Mouse (Mus musculus) naive thymus-derived CD4-positive, alpha-beta T cell, adult 5 months (primary cell): Measurements from ENCODE around the gene Mta1. TPM values are rescaled to one million over a fixed set of nuclear protein-coding genes. Genes with fewer than 3 reads are reported as not detected.

Experiments
- polyA plus RNA-seq: library from polyadenylated mRNA; unstranded; fragments of 100-300 nt; shearing (Covaris generic); gene quantifications from one replicate; pipeline ENCODE4 v1.2.1, GENCODE M21; 2017

Gene Mta1
- polyA plus RNA-seq = 47.9 TPM

DNA sequence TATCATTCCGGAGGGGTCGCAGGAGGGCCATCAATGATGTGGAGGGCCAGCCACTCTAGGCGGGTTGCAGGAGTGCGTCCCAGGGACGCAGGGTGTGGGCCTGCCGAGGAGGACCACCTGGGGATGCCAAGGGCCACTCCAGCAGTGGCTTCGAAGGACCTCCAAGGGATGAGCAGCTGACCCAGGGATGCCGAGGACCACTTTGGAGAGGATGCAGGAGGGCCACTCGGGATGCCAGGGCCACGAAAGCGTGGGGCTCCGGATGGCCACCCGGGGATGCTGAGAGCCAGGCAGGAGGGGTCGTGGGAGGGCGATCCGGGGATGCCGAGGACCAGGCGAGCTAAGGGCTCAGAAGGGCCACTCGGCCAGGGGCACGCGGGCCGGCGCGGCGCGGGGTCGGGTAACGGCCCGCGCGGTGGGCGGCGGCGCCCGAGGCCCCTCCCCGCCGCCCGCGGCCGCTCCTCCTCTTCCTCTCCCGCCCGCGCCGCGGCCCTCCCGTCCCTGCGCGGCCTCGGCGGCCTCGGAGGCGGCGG lies at the start of gene Mta1:
TSS of gene Mta1 (plus strand) at position 530 of the 533 bp plus-strand sequence.

DNA sequence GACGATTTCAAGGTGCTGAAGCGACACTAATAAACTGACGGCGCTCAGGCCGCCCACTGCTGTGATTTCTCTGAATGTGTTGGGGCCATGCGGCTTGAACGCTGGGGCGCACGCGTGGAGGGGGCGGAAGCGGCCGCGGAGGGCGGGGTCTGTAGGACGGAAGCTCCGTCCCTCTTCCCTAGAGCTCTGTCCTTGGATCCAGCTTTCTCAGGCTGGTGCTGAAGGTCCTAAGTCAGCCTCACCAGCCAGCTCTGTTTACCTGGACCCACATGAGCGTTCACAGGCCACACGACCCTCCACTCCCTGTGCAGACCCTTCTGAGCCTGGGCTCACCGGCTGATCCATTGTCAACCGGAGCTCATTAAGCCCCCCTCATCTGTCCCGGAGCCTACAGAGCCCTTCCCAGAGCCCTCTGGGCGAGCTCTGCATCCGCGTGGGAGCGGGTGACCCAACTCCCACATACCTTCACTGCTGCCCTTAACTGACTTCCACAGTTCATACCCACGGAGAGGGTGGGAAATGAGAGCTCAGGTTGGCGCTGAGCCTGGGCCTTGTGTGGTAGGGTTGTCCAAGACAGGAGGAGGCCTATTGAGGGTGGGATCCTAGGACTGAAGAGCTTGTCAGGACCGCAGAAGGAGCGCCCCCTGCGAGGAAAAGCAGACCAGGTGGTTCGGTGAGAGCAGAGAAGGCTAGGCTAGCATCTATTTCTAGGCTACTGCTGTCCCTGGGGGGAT lies 23.6 kb upstream of the Mta1 start, which contains the start of gene Tex22:
TSS of gene Tex22 (plus strand) at position 174 of the 734 bp plus-strand sequence.

DNA sequence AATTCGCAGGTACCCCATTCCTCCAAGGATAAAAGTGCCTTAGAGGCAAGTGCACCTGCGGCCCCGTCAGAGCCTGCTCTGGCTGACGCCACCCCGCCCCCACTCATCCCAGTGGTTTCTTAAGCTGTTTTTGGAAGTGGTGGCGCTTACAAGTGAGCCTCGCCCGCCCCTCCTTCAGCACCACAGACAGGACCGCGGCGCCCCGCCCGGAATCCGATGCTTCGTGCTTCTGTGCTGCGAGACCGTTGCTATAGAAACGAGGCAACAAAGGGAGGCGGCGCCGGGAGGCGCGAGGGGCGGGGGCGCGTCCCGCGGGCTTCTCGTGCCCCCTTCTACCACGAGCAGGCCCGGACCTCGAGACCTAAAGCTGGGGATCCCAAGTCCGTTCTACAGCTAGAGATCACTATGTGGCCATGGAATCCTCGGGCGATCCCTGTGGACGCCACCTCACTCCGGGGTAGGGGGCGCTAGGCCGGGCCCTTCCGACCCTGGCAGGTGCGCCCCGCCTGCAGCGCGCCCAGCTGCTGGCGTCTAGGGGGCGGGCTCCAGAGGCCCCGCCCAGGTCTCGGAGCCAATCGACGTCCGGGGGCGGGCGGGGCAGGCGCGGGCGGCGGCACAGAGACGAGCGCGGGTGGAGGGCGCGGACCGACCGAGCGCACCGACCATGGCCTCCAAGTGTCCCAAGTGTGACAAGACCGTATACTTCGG lies 42.0 kb downstream of the Mta1 start, which contains the start of gene Crip2:
TSS of gene Crip2 (plus strand) at position 329 of the 708 bp plus-strand sequence.

GRCm38 (mm10) chr12:113146112-113147057 lies 48.3 kb downstream of the Mta1 start, which contains the start of gene Crip1:
Crip1 (plus strand) TSS chr12:113146316.

GRCm38 (mm10) chr12:113155887-113156539 lies 57.9 kb downstream of the Mta1 start, which contains the start of gene Tedc1:
Tedc1 (plus strand) TSS chr12:113156421.

GRCm38 (mm10) chr12:113185442-113186291 lies 87.6 kb downstream of the Mta1 start, which contains the start of gene Tmem121:
Tmem121 (plus strand) TSS chr12:113185930.

Other genes starting within 250 kb of the Mta1 start
- 266 TPM for gene Gpr132, start 230.1 kb upstream of the Mta1 start, polyA plus RNA-seq
- gene Jag2, start 168.5 kb upstream of the Mta1 start, polyA plus RNA-seq = 2.6 TPM
- gene Nudt14, start 156.2 kb upstream of the Mta1 start, polyA plus RNA-seq = 43.2 TPM
- gene Btbd6, start 121.8 kb upstream of the Mta1 start, polyA plus RNA-seq = 85.5 TPM
- 274 TPM for gene Brf1, start 97.6 kb upstream of the Mta1 start, polyA plus RNA-seq
- 44.0 TPM for gene Pacs2, start 83.8 kb upstream of the Mta1 start, polyA plus RNA-seq
- not detected for gene Tex22, start 23.8 kb upstream of the Mta1 start, polyA plus RNA-seq
- 5.3 TPM for gene Crip2, start 42.0 kb downstream of the Mta1 start, polyA plus RNA-seq
- gene Crip1, start 48.0 kb downstream of the Mta1 start, polyA plus RNA-seq = 726 TPM
- 8.6 TPM for gene Tedc1, start 58.1 kb downstream of the Mta1 start, polyA plus RNA-seq
- not detected for gene Tmem121, start 87.7 kb downstream of the Mta1 start, polyA plus RNA-seq